Mouse (Mus musculus) midbrain, embryonic 12.5 days (tissue): ENCODE measurements around the gene Alk. TPM values are rescaled to one million over a fixed set of nuclear protein-coding genes. Genes with fewer than 3 reads are reported as not detected.

ENCODE experiments used
- ATAC-seq: fragments of 200-750 bp; cut with Nextera tagmentation; 2 replicates; pipeline ENCODE4 v1.8.0; 2017; ENCODE audit warnings: low read depth, moderate TSS enrichment, moderate library complexity; ENCODE audit not compliant: low FRiP score
- H3K27ac ChIP-seq: fragments of 300-500 bp; sonication (generic); replicated peaks from 2 replicates; pipeline ENCODE4 v1.5.1; 2016; ENCODE audit warnings: mild to moderate bottlenecking
- H3K27me3 ChIP-seq: fragments of 300-500 bp; sonication (generic); 2 replicates; pipeline ENCODE4 v1.6.1; 2016; ENCODE audit warnings: mild to moderate bottlenecking
- H3K36me3 ChIP-seq: fragments of 300-500 bp; sonication (generic); 2 replicates; pipeline ENCODE4 v1.6.1; 2016
- H3K4me1 ChIP-seq: fragments of 300-500 bp; sonication (generic); 2 replicates; pipeline ENCODE4 v1.6.1; 2016
- H3K4me2 ChIP-seq: fragments of 300-500 bp; sonication (generic); replicated peaks from 2 replicates; pipeline ENCODE4 v1.6.1; 2016; ENCODE audit warnings: mild to moderate bottlenecking, moderate library complexity
- H3K4me3 ChIP-seq: fragments of 300-500 bp; sonication (generic); 2 replicates; pipeline ENCODE4 v1.5.1; 2016; ENCODE audit warnings: mild to moderate bottlenecking
- H3K9ac ChIP-seq: fragments of 300-500 bp; sonication (generic); replicated peaks from 2 replicates; pipeline ENCODE4 v1.6.1; 2016; ENCODE audit warnings: mild to moderate bottlenecking, moderate library complexity
- H3K9me3 ChIP-seq: fragments of 300-500 bp; sonication (generic); 2 replicates; pipeline ENCODE4 v1.6.1; 2016; ENCODE audit warnings: mild to moderate bottlenecking
- WGBS: fragments of 180-500 bp; shearing (Covaris S2); methylation state at CpG from one replicate; pipeline ENCODE4 v1.1.7; 2016; 5-methylcytosine and 5-hydroxymethylcytosine counted together
- polyA plus RNA-seq: library from polyadenylated mRNA; unstranded; fragments of >200 nt; fragmentation: Nextera tagmentation; extraction: Ambion mirVana; gene quantifications from 2 replicates; pipeline ENCODE4 v1.2.1, GENCODE M21; 2016

The Alk gene
- polyA plus RNA-seq, 1 experiment from 2014 or later = 0.99 TPM

- no peaks in the 10 kb centered on the region for H3K36me3 ChIP-seq
- 0 out of 2 replicates have a peak, but pooled peaks cover 13% of the 10 kb centered on the region for H3K27me3 ChIP-seq
- no peak overlapping the region for H3K4me2 ChIP-seq
- H3K4me1 ChIP-seq = peaks cover 5% of the 10 kb centered on the region
- ATAC-seq = no peak
- no peak overlapping the region for H3K27ac ChIP-seq
- no peak overlapping the region for H3K9ac ChIP-seq
- WGBS = 97% methylated on average over 1 of the region's 1 CpGs
- no peaks in the 10 kb centered on the region for H3K9me3 ChIP-seq
- no peak overlapping the region for H3K4me3 ChIP-seq
These were observed 610.3 kb downstream of the Alk start for GRCm38 (mm10) chr17:71994144-71994543.

GRCm38 (mm10) chr17:71993011-71993410 is 611.4 kb downstream of the Alk start:
- WGBS = 89% methylated on average over 2 of the region's 2 CpGs
- no peak overlapping the region for H3K27ac ChIP-seq
- no peaks in the 10 kb centered on the region for H3K9me3 ChIP-seq
- H3K4me3 ChIP-seq = no peak overlapping the region
- H3K36me3 ChIP-seq = no peaks in the 10 kb centered on the region
- peaks cover 22% of the 10 kb centered on the region; the same call in 1 of the 2 replicates for H3K27me3 ChIP-seq
- H3K4me2 ChIP-seq = no peak overlapping the region
- H3K4me1 ChIP-seq = peaks cover 9% of the 10 kb centered on the region
- ATAC-seq = no peak
- no peak overlapping the region for H3K9ac ChIP-seq

GRCm38 (mm10) chr17:71991260-71991659 is 613.2 kb downstream of the Alk start:
- peaks cover 18% of the 10 kb centered on the region for H3K4me1 ChIP-seq
- peaks cover 30% of the 10 kb centered on the region; the same call in 1 of the 2 replicates for H3K27me3 ChIP-seq
- WGBS = 39% methylated on average over 3 of the region's 3 CpGs

GRCm38 (mm10) chr17:71990176-71990720 is 614.2 kb downstream of the Alk start:
- Histone ChIP-seq H3K4me2 (no peak overlapping the region), H3K9ac (no peak overlapping the region), H3K36me3 (no peaks in the 10 kb centered on the region), H3K27ac (no peak overlapping the region), H3K27me3 (peaks cover 37% of the 10 kb centered on the region; the same call in 1 of the 2 replicates), H3K4me3 (no peak overlapping the region), H3K4me1 (peaks cover 23% of the 10 kb centered on the region), H3K9me3 (no peaks in the 10 kb centered on the region)
- ATAC-seq = no peak
- WGBS = 71% methylated on average over 4 of the region's 4 CpGs

More at GRCm38 (mm10) chr17:71991260-71991659, 613.2 kb downstream of the Alk start:
- Histone ChIP-seq H3K9me3 (no peaks in the 10 kb centered on the region), H3K9ac (no peak overlapping the region), H3K27ac (no peak overlapping the region), H3K36me3 (no peaks in the 10 kb centered on the region), H3K4me3 (no peak overlapping the region), H3K4me2 (no peak overlapping the region)
- ATAC-seq = no peak

- Histone ChIP-seq H3K27ac (no peak overlapping the region), H3K36me3 (no peaks in the 10 kb centered on the region), H3K27me3 (peaks cover 43% of the 10 kb centered on the region), H3K4me3 (no peak overlapping the region), H3K4me1 (peaks cover 23% of the 10 kb centered on the region), H3K9ac (no peak overlapping the region), H3K9me3 (no peaks in the 10 kb centered on the region), H3K4me2 (no peak overlapping the region)
- peak; percentile 14; the same call in 1 of the 2 replicates for ATAC-seq
- 45% methylated on average over 9 of the region's 9 CpGs for WGBS
These were observed 615.5 kb downstream of the Alk start for GRCm38 (mm10) chr17:71988736-71989569.

- Histone ChIP-seq H3K4me1 (peaks cover 23% of the 10 kb centered on the region), H3K27me3 (peaks cover 39% of the 10 kb centered on the region)
These were observed 617.4 kb downstream of the Alk start for GRCm38 (mm10) chr17:71986998-71987397.

GRCm38 (mm10) chr17:71986456-71986855 is 618.0 kb downstream of the Alk start:
- Histone ChIP-seq H3K9ac (no peak overlapping the region), H3K27me3 (peaks cover 34% of the 10 kb centered on the region)
- WGBS = 68% methylated on average over 9 of the region's 9 CpGs

More at GRCm38 (mm10) chr17:71986998-71987397, 617.4 kb downstream of the Alk start:
- WGBS = 45% methylated on average over 8 of the region's 8 CpGs
- no peak for ATAC-seq
- Histone ChIP-seq H3K27ac (no peak overlapping the region), H3K9ac (no peak overlapping the region), H3K4me2 (no peak overlapping the region), H3K36me3 (no peaks in the 10 kb centered on the region), H3K9me3 (no peaks in the 10 kb centered on the region), H3K4me3 (no peak overlapping the region)

GRCm38 (mm10) chr17:71981177-71981576 is 623.2 kb downstream of the Alk start:
- 54% methylated on average over 4 of the region's 4 CpGs for WGBS
- peak overlapping the region; percentile 84 for H3K27ac ChIP-seq

More at GRCm38 (mm10) chr17:71986456-71986855, 618.0 kb downstream of the Alk start:
- ATAC-seq = no peak
- Histone ChIP-seq H3K4me1 (peaks cover 28% of the 10 kb centered on the region), H3K4me2 (no peak overlapping the region), H3K9me3 (no peaks in the 10 kb centered on the region), H3K27ac (no peak overlapping the region), H3K36me3 (no peaks in the 10 kb centered on the region), H3K4me3 (no peak overlapping the region)

GRCm38 (mm10) chr17:71980518-71981145 is 623.8 kb downstream of the Alk start:
- Histone ChIP-seq H3K27ac (peak overlapping the region; percentile 84), H3K4me3 (no peak overlapping the region), H3K4me2 (no peak overlapping the region), H3K9ac (no peak overlapping the region), H3K27me3 (peaks cover 6% of the 10 kb centered on the region; the same call in 1 of the 2 replicates), H3K9me3 (no peaks in the 10 kb centered on the region), H3K36me3 (no peaks in the 10 kb centered on the region), H3K4me1 (peaks cover 24% of the 10 kb centered on the region)
- 18% methylated on average over 3 of the region's 3 CpGs for WGBS
- peak; percentile 97 for ATAC-seq

More at GRCm38 (mm10) chr17:71981177-71981576, 623.2 kb downstream of the Alk start:
- H3K36me3 ChIP-seq = no peaks in the 10 kb centered on the region
- ATAC-seq = peak; percentile 63
- H3K9me3 ChIP-seq = no peaks in the 10 kb centered on the region
- no peak overlapping the region for H3K4me3 ChIP-seq
- no peak overlapping the region for H3K9ac ChIP-seq
- no peak overlapping the region for H3K4me2 ChIP-seq
- peaks cover 26% of the 10 kb centered on the region for H3K4me1 ChIP-seq
- H3K27me3 ChIP-seq = peaks cover 11% of the 10 kb centered on the region; the same call in 1 of the 2 replicates

GRCm38 (mm10) chr17:71979137-71979536 is 625.3 kb downstream of the Alk start:
- WGBS = 89% methylated on average over 8 of the region's 8 CpGs
- Histone ChIP-seq H3K4me3 (no peak overlapping the region), H3K27ac (no peak overlapping the region), H3K27me3 (no peaks in the 10 kb centered on the region), H3K36me3 (no peaks in the 10 kb centered on the region), H3K4me1 (peaks cover 25% of the 10 kb centered on the region), H3K4me2 (no peak overlapping the region), H3K9me3 (no peaks in the 10 kb centered on the region), H3K9ac (no peak overlapping the region)
- no peak for ATAC-seq

- no peak overlapping the region for H3K9ac ChIP-seq
- H3K4me2 ChIP-seq = no peak overlapping the region
- 77% methylated on average over 4 of the region's 4 CpGs for WGBS
- ATAC-seq = no peak
- no peaks in the 10 kb centered on the region for H3K36me3 ChIP-seq
- no peaks in the 10 kb centered on the region for H3K27me3 ChIP-seq
- H3K4me1 ChIP-seq = peaks cover 22% of the 10 kb centered on the region
- no peaks in the 10 kb centered on the region for H3K9me3 ChIP-seq
- no peak overlapping the region for H3K4me3 ChIP-seq
- no peak overlapping the region for H3K27ac ChIP-seq
These were observed 627.8 kb downstream of the Alk start for GRCm38 (mm10) chr17:71976661-71977060.

GRCm38 (mm10) chr17:71973704-71974103 is 630.7 kb downstream of the Alk start:
- ATAC-seq = no peak

More at GRCm38 (mm10) chr17:71973704-71974103, 630.7 kb downstream of the Alk start:
- Histone ChIP-seq H3K4me3 (no peak overlapping the region), H3K4me2 (no peak overlapping the region), H3K27ac (no peak overlapping the region), H3K4me1 (peaks cover 7% of the 10 kb centered on the region), H3K9me3 (no peaks in the 10 kb centered on the region), H3K27me3 (peaks cover 5% of the 10 kb centered on the region; the same call in 1 of the 2 replicates), H3K36me3 (no peaks in the 10 kb centered on the region), H3K9ac (no peak overlapping the region)
- 75% methylated on average over 7 of the region's 7 CpGs for WGBS
